Mouse (Mus musculus): ENCODE data around the gene Pcna. TPM values are rescaled to one million over a fixed set of nuclear protein-coding genes. Genes with fewer than 3 reads are reported as not detected.

Gene Pcna
- polyA plus RNA-seq, 1 experiment from 2014 or later = 112 TPM

Other genes with a start within 250 kb of the Pcna start
- 25.2 and 34.2 TPM in 2 replicates for gene Rassf2, start 223.1 kb downstream of the Pcna start, polyA plus RNA-seq (2015; fragmentation: Nextera tagmentation; extraction: Ambion mirVana)
- gene Slc23a2, start 108.2 kb downstream of the Pcna start, polyA plus RNA-seq (2015; fragmentation: Nextera tagmentation; extraction: Ambion mirVana) = 40.8 and 44.5 TPM in 2 replicates
- 47.1 and 48.0 TPM in 2 replicates for gene Tmem230, start 5.5 kb downstream of the Pcna start, polyA plus RNA-seq (2015; fragmentation: Nextera tagmentation; extraction: Ambion mirVana)
- 46.2 and 46.3 TPM in 2 replicates for gene Cds2, start 9.8 kb upstream of the Pcna start, polyA plus RNA-seq (2015; fragmentation: Nextera tagmentation; extraction: Ambion mirVana)
- 4.0 and 4.4 TPM in 2 replicates for gene Prokr2, start 132.1 kb upstream of the Pcna start, polyA plus RNA-seq (2015; fragmentation: Nextera tagmentation; extraction: Ambion mirVana)

Data from hindbrain, embryonic 16.5 days (tissue).